9 mouse cellular contexts compared by ENCODE assay signal in genomic region chr16:39048889-39049288, GRCm38 (mm10).
DNase-seq lines count a peak whose midpoint lies in the region; TF ChIP-seq lines count a peak whose summit lies in the region.
"Had no signal": no experiment of that assay in that cellular context is flagged by ENCODE, and none has a peak within 500 bp of the region (broad histone marks: within the 10 kb centered on the region; RNA-seq: fewer than 3 reads in every experiment).

No protein-coding gene starts in this region.

- H3K4me1 ChIP-seq in MEL (ENCODE audit: control insufficient read depth in 1 of 2, insufficient read depth in 2 of 2, low read length in 2 of 2), result peaks cover 0 to 6% of the 10 kb centered on the region in 2 experiments; a peak in 1 of 4 replicates

- H3K27ac ChIP-seq in MEL (ENCODE audit: control insufficient read depth, low read depth, low read length), result no peak overlapping the region

- TF ChIP-seq POLR2A in MEL (IDR thresholded peaks at IDR 0.05; ENCODE audit: control insufficient read depth in 1 of 2, insufficient read depth in 1 of 2, low read depth in 1 of 2, low read length in 2 of 2, poor library complexity in 1 of 2), result no peak

- peaks cover 0 to 3% of the 10 kb centered on the region in 2 experiments; a peak in 1 of 4 replicates for H3K36me3 ChIP-seq in MEL (ENCODE audit: control insufficient read depth in 1 of 2, insufficient read depth in 2 of 2, low read length in 2 of 2)

- TF ChIP-seq RAD21 in MEL (IDR thresholded peaks at IDR 0.05; ENCODE audit: low read depth, low read length), result peak; percentile 10

- DNase-seq in 3T3-L1 (ENCODE audit: low read depth, low spot score), result peak; percentile 52
- peak; percentile 32 for DNase-seq in MEL (ENCODE audit: low read depth, low spot score)
- DNase-seq in cerebellum, postnatal 25 days, result peak; percentile 42 to 71
- DNase-seq in frontal cortex, postnatal 25 days (ENCODE audit: low spot score in 2 of 2), result peak; percentile 53 to 55
- peak; percentile 57 to 60 for DNase-seq in kidney, postnatal 25 days
- peak; percentile 43 for DNase-seq in lung, postnatal 10 days
- peak; percentile 49 for DNase-seq in retina, postnatal 7 days (ENCODE audit: low read depth, low spot score)
- DNase-seq in urinary bladder, postnatal 10 days (ENCODE audit: low spot score), result no peak

- no peak overlapping the region for H3K9ac ChIP-seq in MEL (ENCODE audit: control insufficient read depth, low read depth, low read length, poor library complexity, severe bottlenecking)

- TF ChIP-seq EP300 in MEL (IDR thresholded peaks at IDR 0.05; ENCODE audit: low read depth in 1 of 2, low read length in 2 of 2), result no peak

- no peaks in the 10 kb centered on the region for H3K79me2 ChIP-seq in MEL (ENCODE audit: control insufficient read depth, insufficient read depth, low read length, poor library complexity)

- H3K27me3 ChIP-seq in MEL (ENCODE audit: control insufficient read depth in 1 of 2, insufficient read depth in 2 of 2, low read length in 2 of 2), result no peaks in the 10 kb centered on the region

- H3K9me3 ChIP-seq in MEL (replicated peaks; ENCODE audit: insufficient read depth, low read length), result no peaks in the 10 kb centered on the region

- H3K4me3 ChIP-seq in MEL (ENCODE audit: control insufficient read depth in 1 of 2, insufficient read depth in 1 of 2, low read depth in 2 of 2, low read length in 2 of 2), result no peak overlapping the region
- H3K4me3 ChIP-seq: erythroblast, embryonic 14.5 days had no signal

- TF ChIP-seq CTCF in MEL (IDR thresholded peaks at IDR 0.05 in 2 of 3, conservative IDR thresholded peaks at IDR 0.05 in 1 of 3; ENCODE audit: control insufficient read depth in 1 of 3, insufficient read depth in 1 of 3, low read depth in 2 of 3, low read length in 3 of 3, poor library complexity in 1 of 3, severe bottlenecking in 1 of 3), result peak; percentile 32 to 59 (median 57); a peak in 5 of 6 replicates

TF ChIP-seq in MEL, 35 proteins besides CTCF, POLR2A, EP300 and RAD21:
- TF ChIP-seq MAX (IDR thresholded peaks at IDR 0.05; ENCODE audit: low read length) (no peak), SIN3A (IDR thresholded peaks at IDR 0.05; ENCODE audit: low read length) (no peak), ZMIZ1 (IDR thresholded peaks at IDR 0.05; ENCODE audit: low read depth, low read length) (no peak), RCOR1 (IDR thresholded peaks at IDR 0.05; ENCODE audit: low read depth, low read length) (no peak), SMC3 (IDR thresholded peaks at IDR 0.05; ENCODE audit: low read depth, low read length) (peak; percentile 55)
